Mouse (Mus musculus) testis, adult 2 months (tissue): ENCODE data around the gene Vti1a. TPM values are rescaled to one million over a fixed set of nuclear protein-coding genes. Genes with fewer than 3 reads are reported as not detected.

Experiments used
- H3K27ac ChIP-seq: fragments of 200-500 bp; 2 replicates; pipeline ENCODE4 v1.5.1; 2012; ENCODE audit warnings: low read depth, low read length; ENCODE audit not compliant: control insufficient read depth, insufficient read depth
- H3K27me3 ChIP-seq: fragments of 200-500 bp; 2 replicates; pipeline ENCODE4 v1.6.1; 2012; ENCODE audit warnings: mild to moderate bottlenecking, low read length, moderate library complexity; ENCODE audit not compliant: control insufficient read depth, insufficient read depth
- H3K36me3 ChIP-seq: fragments of 200-500 bp; 2 replicates; pipeline ENCODE4 v1.6.1; 2012; ENCODE audit warnings: mild to moderate bottlenecking, low read length; ENCODE audit not compliant: control insufficient read depth, insufficient read depth
- H3K4me1 ChIP-seq: fragments of 200-500 bp; 2 replicates; pipeline ENCODE4 v1.6.1; 2012; ENCODE audit warnings: low read length; ENCODE audit not compliant: control insufficient read depth, insufficient read depth
- H3K4me3 ChIP-seq: fragments of 200-500 bp; 2 replicates; pipeline ENCODE4 v1.5.1; 2012; ENCODE audit warnings: low read depth, mild to moderate bottlenecking, low read length, moderate library complexity, mixed read lengths; ENCODE audit not compliant: control insufficient read depth
- CTCF ChIP-seq: fragments of 200-500 bp; IDR thresholded peaks from 2 replicates; pipeline ENCODE4 v1.5.1; 2012; ENCODE audit warnings: low read depth, mild to moderate bottlenecking, inconsistent platforms, low read length, moderate library complexity; ENCODE audit not compliant: control insufficient read depth, insufficient read depth, insufficient replicate concordance
- POLR2A ChIP-seq: fragments of 200-500 bp; IDR thresholded peaks from 2 replicates; pipeline ENCODE4 v1.6.1; 2012; ENCODE audit warnings: low read depth, mild to moderate bottlenecking, inconsistent platforms, low read length, moderate library complexity; ENCODE audit not compliant: control insufficient read depth
- polyA plus RNA-seq: library from polyadenylated mRNA; depleted of rRNA; stranded (reverse); fragments of >200 nt; gene quantifications from 2 replicates; pipeline ENCODE4 v1.2.3, GENCODE M21; 2012

Vti1a gene
- polyA plus RNA-seq, 1 experiment, result 4.7 TPM

- H3K27me3 ChIP-seq, result no peaks in the 10 kb centered on the region
- peaks cover 4% of the 10 kb centered on the region; the same call in 1 of the 2 replicates for H3K4me1 ChIP-seq
- TF ChIP-seq CTCF, result no peak
- TF ChIP-seq POLR2A, result no peak
- H3K4me3 ChIP-seq, result no peak overlapping the region
- H3K36me3 ChIP-seq, result no peaks in the 10 kb centered on the region
- H3K27ac ChIP-seq, result no peak overlapping the region
Measured at GRCm38 (mm10) chr19:55559331-55559730, 243.2 kb downstream of the Vti1a start.

DNA sequence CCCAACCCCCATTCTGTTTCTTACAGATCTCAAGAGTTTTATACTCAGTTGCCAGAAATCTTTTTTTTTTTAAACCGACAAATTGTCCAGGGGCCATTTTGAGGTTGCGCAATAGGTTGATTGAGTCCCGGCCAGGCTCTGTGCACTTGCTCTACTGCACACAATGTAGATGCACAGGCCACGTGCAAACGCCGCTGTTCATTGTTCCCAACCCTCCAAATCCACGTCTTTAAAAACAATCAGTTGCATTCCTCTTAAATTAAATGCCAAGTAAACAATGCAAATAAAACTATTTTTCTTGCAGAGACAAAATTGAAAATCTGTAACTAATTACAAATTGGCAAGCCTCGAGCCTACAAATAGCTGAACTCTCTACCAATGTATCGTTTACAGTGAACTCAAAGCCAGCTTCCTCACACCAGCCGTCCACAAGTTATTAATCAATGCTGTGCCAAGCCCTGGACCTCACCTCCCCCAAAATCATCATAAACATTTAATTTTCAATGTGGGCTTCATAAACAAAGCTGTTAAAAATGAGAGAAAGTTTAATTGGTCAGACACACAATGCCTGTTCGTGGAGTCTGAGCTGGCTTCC lies 244.1 kb downstream of the Vti1a start:
- Histone ChIP-seq H3K36me3 (no peaks in the 10 kb centered on the region), H3K4me1 (peaks cover 4% of the 10 kb centered on the region; the same call in 1 of the 2 replicates), H3K27ac (no peak overlapping the region), H3K4me3 (no peak overlapping the region), H3K27me3 (no peaks in the 10 kb centered on the region)
- TF ChIP-seq CTCF (no peak), POLR2A (no peak)

DNA sequence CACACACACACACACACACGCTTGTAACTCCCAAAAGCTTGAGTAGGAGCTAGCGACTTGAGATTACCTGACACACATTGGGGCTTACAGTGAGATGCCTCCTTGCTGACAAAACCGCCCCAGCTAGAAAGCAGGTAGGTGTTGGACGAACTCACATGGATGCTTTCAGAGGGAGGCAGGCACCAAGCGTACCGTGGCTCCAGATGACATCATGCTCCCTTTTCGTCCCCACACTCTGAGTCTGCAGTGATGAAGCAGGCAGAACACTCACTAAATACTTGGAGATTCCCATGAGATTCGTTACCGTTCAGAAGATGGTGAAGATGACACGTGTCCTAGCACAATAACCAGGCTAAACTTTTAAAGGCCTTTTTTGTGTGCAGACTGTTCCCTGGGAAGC lies 245.4 kb downstream of the Vti1a start:
- no peak overlapping the region for H3K27ac ChIP-seq
- H3K27me3 ChIP-seq, result no peaks in the 10 kb centered on the region
- H3K4me1 ChIP-seq, result peaks cover 4% of the 10 kb centered on the region; the same call in 1 of the 2 replicates
- H3K36me3 ChIP-seq, result no peaks in the 10 kb centered on the region
- H3K4me3 ChIP-seq, result no peak overlapping the region
- TF ChIP-seq CTCF, result no peak
- no peak for TF ChIP-seq POLR2A

- no peak overlapping the region for H3K27ac ChIP-seq
- peaks cover 4% of the 10 kb centered on the region; the same call in 1 of the 2 replicates for H3K4me1 ChIP-seq
Measured at GRCm38 (mm10) chr19:55562487-55563147, 246.5 kb downstream of the Vti1a start.

GRCm38 (mm10) chr19:55563148-55563651 lies 247.1 kb downstream of the Vti1a start:
- no peaks in the 10 kb centered on the region for H3K27me3 ChIP-seq
- H3K27ac ChIP-seq, result no peak overlapping the region
- no peaks in the 10 kb centered on the region for H3K36me3 ChIP-seq
- H3K4me1 ChIP-seq, result peaks cover 4% of the 10 kb centered on the region; the same call in 1 of the 2 replicates
- TF ChIP-seq CTCF, result no peak
- no peak for TF ChIP-seq POLR2A
- no peak overlapping the region for H3K4me3 ChIP-seq

More at GRCm38 (mm10) chr19:55562487-55563147, 246.5 kb downstream of the Vti1a start:
- H3K36me3 ChIP-seq, result no peaks in the 10 kb centered on the region
- TF ChIP-seq CTCF (no peak), POLR2A (no peak)
- H3K4me3 ChIP-seq, result no peak overlapping the region
- no peaks in the 10 kb centered on the region for H3K27me3 ChIP-seq

GRCm38 (mm10) chr19:55564104-55564938 lies 248.2 kb downstream of the Vti1a start:
- no peaks in the 10 kb centered on the region for H3K27me3 ChIP-seq
- H3K4me1 ChIP-seq, result peaks cover 4% of the 10 kb centered on the region; the same call in 1 of the 2 replicates
- H3K27ac ChIP-seq, result no peak overlapping the region
- no peak overlapping the region for H3K4me3 ChIP-seq
- H3K36me3 ChIP-seq, result no peaks in the 10 kb centered on the region
- TF ChIP-seq CTCF (no peak), POLR2A (no peak)

GRCm38 (mm10) chr19:55565111-55565510 lies 249.0 kb downstream of the Vti1a start:
- no peaks in the 10 kb centered on the region for H3K27me3 ChIP-seq

More at GRCm38 (mm10) chr19:55565111-55565510, 249.0 kb downstream of the Vti1a start:
- no peak overlapping the region for H3K4me3 ChIP-seq
- TF ChIP-seq POLR2A (no peak), CTCF (no peak)
- no peak overlapping the region for H3K27ac ChIP-seq
- no peaks in the 10 kb centered on the region for H3K36me3 ChIP-seq
- peaks cover 4% of the 10 kb centered on the region; the same call in 1 of the 2 replicates for H3K4me1 ChIP-seq
